Mouse (Mus musculus): ENCODE results near the gene Myf5.

DNA sequence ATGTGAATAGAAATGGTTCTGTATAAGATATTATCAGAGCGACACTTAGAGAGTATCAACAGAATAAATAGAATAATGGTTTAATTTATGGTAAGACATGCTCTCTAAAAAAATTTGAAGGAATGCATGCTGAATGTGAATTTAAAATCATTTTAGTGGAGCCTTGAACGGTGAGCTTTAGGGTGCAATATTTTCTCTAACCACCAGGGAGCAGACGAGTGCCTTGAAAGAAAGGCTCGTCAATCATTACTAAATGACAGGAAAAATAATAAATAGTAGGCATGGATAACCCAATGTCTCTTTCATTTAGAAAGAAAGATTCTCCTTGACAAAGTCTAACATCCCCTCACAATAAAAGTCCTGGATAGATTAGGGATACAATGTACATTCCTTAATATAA lies 43.2 kb downstream of the Myf5 start:
- TF ChIP-seq POLR2A (IDR thresholded peaks at IDR 0.05; ENCODE audit: borderline replicate concordance, extremely low read depth, low read depth, low read length) (no peak), CTCF (IDR thresholded peaks at IDR 0.05; ENCODE audit: insufficient read depth, low read length) (no peak)

Data from lung, adult 2 months (tissue).